Mouse (Mus musculus): Measurements from ENCODE around the gene Gm28230.

GRCm38 (mm10) chr2:74745540-74746297, 19.2 kb downstream of the Gm28230 start:
- TF ChIP-seq FLI1 (IDR thresholded peaks at IDR 0.05; ENCODE audit: low read length) = no peak
- TF ChIP-seq GATA1 (IDR thresholded peaks at IDR 0.05; ENCODE audit: borderline replicate concordance, low read length) = no peak
